Comparison of ENCODE assay signal across 21 mouse cellular contexts in genomic region chr6:29174368-29174767, GRCm38 (mm10). TPM values are rescaled to one million over a fixed set of nuclear protein-coding genes. Genes with fewer than 3 reads are reported as not detected.
DNase-seq lines count a peak whose midpoint lies in the region; ATAC-seq lines count a peak whose summit lies in the region.
"Had no signal": no experiment of that assay in that cellular context is flagged by ENCODE, and none has a peak within 500 bp of the region (broad histone marks: within the 10 kb centered on the region; RNA-seq: fewer than 3 reads in every experiment).

No protein-coding gene starts in this region.

- H3K27me3 ChIP-seq in midbrain, embryonic 14.5 days (ENCODE audit: control insufficient read depth, insufficient read depth, low read length), result peaks cover 36% of the 10 kb centered on the region
- peaks cover 87% of the 10 kb centered on the region for H3K27me3 ChIP-seq in midbrain, embryonic 13.5 days

- DNase-seq in heart, adult 11 months, result peak; percentile 63
- no peak for DNase-seq in heart, adult 18-20 months
- peak; percentile 36 for DNase-seq in midbrain, embryonic 14.5 days
- peak; percentile 50 for DNase-seq in embryo, embryonic 11 days
- peak; percentile 43 for DNase-seq in retina, embryonic 14.5 days (ENCODE audit: low spot score)
- no peak for DNase-seq in left cerebral cortex, adult 11 months (ENCODE audit: low spot score)
- DNase-seq: cerebellum, adult 18-20 months; cerebellum, adult 9-11 months; forebrain, postnatal 0 days; gastrocnemius, adult 2 months; gastrocnemius, postnatal 25 days; kidney, adult 11 months had no signal

- H3K4me3 ChIP-seq in midbrain, embryonic 14.5 days (replicated peaks; ENCODE audit: low read depth, low read length), result no peak overlapping the region
- no peak overlapping the region for H3K4me3 ChIP-seq in midbrain, embryonic 13.5 days (replicated peaks)
- H3K4me3 ChIP-seq: embryonic facial prominence, embryonic 12.5 days; forebrain, embryonic 12.5 days; gastrocnemius, adult 2 months; heart, embryonic 12.5 days; hindbrain, embryonic 10.5 days had no signal

- WGBS in midbrain, embryonic 14.5 days, result 19% methylated on average over 7 of the region's 7 CpGs
- 17% methylated on average over 7 of the region's 7 CpGs for WGBS in midbrain, embryonic 13.5 days

- no peak overlapping the region for H3K9ac ChIP-seq in midbrain, embryonic 14.5 days (replicated peaks; ENCODE audit: low read length)
- no peak overlapping the region for H3K9ac ChIP-seq in midbrain, embryonic 13.5 days (replicated peaks)
- H3K9ac ChIP-seq: embryonic facial prominence, embryonic 12.5 days; forebrain, embryonic 12.5 days; forebrain, postnatal 0 days; hindbrain, embryonic 14.5 days had no signal

- H3K27ac ChIP-seq in midbrain, embryonic 14.5 days (replicated peaks; ENCODE audit: low read depth, low read length), result no peak overlapping the region
- H3K27ac ChIP-seq in midbrain, embryonic 13.5 days, result no peak overlapping the region
- H3K27ac ChIP-seq: embryonic facial prominence, embryonic 12.5 days; forebrain, embryonic 12.5 days; gastrocnemius, adult 2 months; hindbrain, embryonic 10.5 days; hindbrain, embryonic 14.5 days had no signal

- no peaks in the 10 kb centered on the region for H3K36me3 ChIP-seq in midbrain, embryonic 14.5 days (ENCODE audit: control insufficient read depth, insufficient read depth, low read length)
- no peaks in the 10 kb centered on the region for H3K36me3 ChIP-seq in midbrain, embryonic 13.5 days
- H3K36me3 ChIP-seq: embryonic facial prominence, embryonic 12.5 days; forebrain, embryonic 12.5 days; heart, embryonic 12.5 days; hindbrain, embryonic 10.5 days had no signal

- ATAC-seq in midbrain, embryonic 14.5 days (ENCODE audit: low FRiP score, low TSS enrichment), result no peak
- ATAC-seq in midbrain, embryonic 13.5 days, result no peak
- no peak for ATAC-seq in inflammation-experienced regulatory T-cells, adult 6 months
- ATAC-seq: forebrain, postnatal 0 days had no signal

- no peaks in the 10 kb centered on the region for H3K9me3 ChIP-seq in midbrain, embryonic 14.5 days (ENCODE audit: control insufficient read depth, low read length)
- no peaks in the 10 kb centered on the region for H3K9me3 ChIP-seq in midbrain, embryonic 13.5 days
- H3K9me3 ChIP-seq: embryonic facial prominence, embryonic 12.5 days; forebrain, embryonic 12.5 days; heart, embryonic 12.5 days; hindbrain, embryonic 10.5 days had no signal

- no peak overlapping the region for H3K4me2 ChIP-seq in midbrain, embryonic 14.5 days (ENCODE audit: low read length)
- no peak overlapping the region for H3K4me2 ChIP-seq in midbrain, embryonic 13.5 days (replicated peaks)
- H3K4me2 ChIP-seq: embryonic facial prominence, embryonic 12.5 days; forebrain, embryonic 12.5 days; heart, embryonic 12.5 days; hindbrain, embryonic 14.5 days had no signal

- peaks cover 11% of the 10 kb centered on the region for H3K4me1 ChIP-seq in midbrain, embryonic 14.5 days (ENCODE audit: control insufficient read depth, insufficient read depth, low read length)
- H3K4me1 ChIP-seq in midbrain, embryonic 13.5 days (replicated peaks), result peaks cover 49% of the 10 kb centered on the region

RNA-seq across cellular contexts. Expression of gene Prrt4, which starts 5.0 kb away (rescaled TPM):
- 1 to 10 TPM; 1.3 to 1.7 TPM for total RNA-seq in heart, adult 18-20 months (2021)
- 6.2 and 7.5 TPM in 2 replicates for polyA plus RNA-seq in midbrain, embryonic 14.5 days (2014; fragmentation: Nextera tagmentation; extraction: Ambion mirVana)
- polyA plus RNA-seq in midbrain, embryonic 13.5 days (2015; fragmentation: Nextera tagmentation; extraction: Ambion mirVana), result 2.7 and 3.6 TPM in 2 replicates
- not detected for polyA plus RNA-seq in inflammation-experienced regulatory T-cells, adult 6 months (2017; shearing (Covaris generic))
- total RNA-seq: granulocyte monocyte progenitor cell, adult 5-6 weeks; MEL had no signal

RNA-seq across cellular contexts. Expression of gene Rbm28, which starts 9.6 kb away (rescaled TPM):
- 10 to 100 TPM; 16.2 to 19.5 TPM for total RNA-seq in heart, adult 18-20 months (2021)
- 36.9 and 47.6 TPM in 2 replicates for polyA plus RNA-seq in midbrain, embryonic 14.5 days (2014; fragmentation: Nextera tagmentation; extraction: Ambion mirVana)
- polyA plus RNA-seq in midbrain, embryonic 13.5 days (2015; fragmentation: Nextera tagmentation; extraction: Ambion mirVana), result 47.2 and 48.5 TPM in 2 replicates
- polyA plus RNA-seq in inflammation-experienced regulatory T-cells, adult 6 months (2017; shearing (Covaris generic)), result 10 to 100 TPM; 51.7 to 58.2 (median 54.8) TPM

RNA-seq across cellular contexts. Expression of gene Impdh1, which starts 41.8 kb away (rescaled TPM):
- 10 to 100 TPM; 18.8 to 19.6 TPM for total RNA-seq in heart, adult 18-20 months (2021)
- 48.3 and 48.5 TPM in 2 replicates for polyA plus RNA-seq in midbrain, embryonic 14.5 days (2014; fragmentation: Nextera tagmentation; extraction: Ambion mirVana)
- polyA plus RNA-seq in midbrain, embryonic 13.5 days (2015; fragmentation: Nextera tagmentation; extraction: Ambion mirVana), result 43.5 and 51.8 TPM in 2 replicates
- polyA plus RNA-seq in inflammation-experienced regulatory T-cells, adult 6 months (2017; shearing (Covaris generic)), result 10 to 100 TPM; 10.7 to 21.0 (median 14.8) TPM

Comparison
In these comparisons a context has a peak if more than half of its experiments do, and no peak if none do; other contexts are left out.
1. DNase-seq: peak in heart, adult 11 months (single experiment), midbrain, embryonic 14.5 days (single experiment), embryo, embryonic 11 days (single experiment) and retina, embryonic 14.5 days (single experiment); none in heart, adult 18-20 months (0 of 2) and left cerebral cortex, adult 11 months (single experiment).